Mouse (Mus musculus) hindbrain, postnatal 0 days (tissue): ENCODE results near the gene Treh. TPM values are rescaled to one million over a fixed set of nuclear protein-coding genes. Genes with fewer than 3 reads are reported as not detected.
A peak's percentile ranks its signal among the peaks of the same experiment; 100 is the strongest.

Experiments
- ATAC-seq: fragments of 200-750 bp; cut with Nextera tagmentation; 2 replicates; pipeline ENCODE4 v1.8.0; 2017; ENCODE audit warnings: mild to moderate bottlenecking, moderate TSS enrichment, moderate library complexity
- DNase-seq: peaks from one replicate; pipeline ENCODE4 v3.0.0-alpha.2; 2015; ENCODE audit warnings: low spot score
- H3K27ac ChIP-seq: fragments of 300-500 bp; sonication (generic); 2 replicates; pipeline ENCODE4 v1.5.1; 2014; ENCODE audit warnings: mild to moderate bottlenecking
- H3K27me3 ChIP-seq: fragments of 300-500 bp; sonication (generic); 2 replicates; pipeline ENCODE4 v1.6.1; 2014; ENCODE audit warnings: low read length, mixed read lengths; ENCODE audit not compliant: insufficient read depth
- H3K36me3 ChIP-seq: fragments of 300-500 bp; sonication (generic); 2 replicates; pipeline ENCODE4 v1.6.1; 2014; ENCODE audit warnings: low read length, mixed read lengths; ENCODE audit not compliant: insufficient read depth
- H3K4me1 ChIP-seq: fragments of 300-500 bp; sonication (generic); 2 replicates; pipeline ENCODE4 v1.6.1; 2014; ENCODE audit warnings: antibody characterized with exemption, low read length, mixed read lengths; ENCODE audit not compliant: insufficient read depth
- H3K4me2 ChIP-seq: fragments of 300-500 bp; sonication (generic); 2 replicates; pipeline ENCODE4 v1.6.1; 2014; ENCODE audit warnings: low read depth, mild to moderate bottlenecking, low read length, moderate library complexity, mixed read lengths
- H3K4me3 ChIP-seq: fragments of 300-500 bp; sonication (generic); 2 replicates; pipeline ENCODE4 v1.5.1; 2014; ENCODE audit warnings: low read length
- H3K9ac ChIP-seq: fragments of 300-500 bp; sonication (generic); replicated peaks from 2 replicates; pipeline ENCODE4 v1.6.1; 2014; ENCODE audit warnings: mild to moderate bottlenecking, low read length, moderate library complexity, mixed read lengths
- H3K9me3 ChIP-seq: fragments of 300-500 bp; sonication (generic); 2 replicates; pipeline ENCODE4 v1.6.1; 2016; ENCODE audit warnings: low read length, mixed read lengths
- CTCF ChIP-seq: IDR thresholded peaks from 2 replicates; pipeline ENCODE4 v1.5.1; 2016; ENCODE audit warnings: antibody characterized with exemption, control low read depth, low read depth
- WGBS: fragments of 180-500 bp; shearing (Covaris S2); extraction: QIAGEN DNeasy Blood & Tissue Kit; methylation state at CpG from one replicate; pipeline ENCODE4 v1.1.7; 2014; 5-methylcytosine and 5-hydroxymethylcytosine counted together
- polyA plus RNA-seq: library from polyadenylated mRNA; unstranded; fragments of >200 nt; fragmentation: Nextera tagmentation; extraction: Ambion mirVana; gene quantifications from 2 replicates; pipeline ENCODE4 v1.2.1, GENCODE M21; 2015
- total RNA-seq: library from RNA; depleted of rRNA; stranded (reverse); fragments of >200 nt; gene quantifications from 2 replicates; pipeline ENCODE4 v1.2.3, GENCODE M21; 2014; rRNA removed

Gene Treh
- total and polyA plus RNA-seq, 2 experiments from 2014 or later: not detected

GRCm38 (mm10) chr9:44732921-44733530, 60.0 kb downstream of the Treh start:
- no peak for TF ChIP-seq CTCF
- Histone ChIP-seq H3K27ac (peak overlapping the region; percentile 72; the same call in 1 of the 2 replicates), H3K9ac (peak overlapping the region; percentile 54; the same call in 1 of the 2 replicates), H3K4me1 (peaks cover 5% of the 10 kb centered on the region; the same call in 1 of the 2 replicates), H3K36me3 (no peaks in the 10 kb centered on the region), H3K9me3 (no peaks in the 10 kb centered on the region), H3K27me3 (no peaks in the 10 kb centered on the region), H3K4me3 (peak overlapping the region; percentile 66), H3K4me2 (peak overlapping the region; percentile 100)
- DNase-seq (no peak), ATAC-seq (no peak)
- 51% methylated on average over 12 of the region's 12 CpGs for WGBS

GRCm38 (mm10) chr9:44733671-44734523, 60.9 kb downstream of the Treh start:
- peak; percentile 42 for DNase-seq
- no peaks in the 10 kb centered on the region for H3K36me3 ChIP-seq
- peak overlapping the region; percentile 66 for H3K4me3 ChIP-seq
- under 1% methylated on average over 72 of the region's 79 CpGs for WGBS
- no peaks in the 10 kb centered on the region for H3K27me3 ChIP-seq
- ATAC-seq: peak; percentile 74
- H3K9me3 ChIP-seq: no peaks in the 10 kb centered on the region
- peak overlapping the region; percentile 54 for H3K9ac ChIP-seq
- no peak for TF ChIP-seq CTCF
- peaks cover 5% of the 10 kb centered on the region; the same call in 1 of the 2 replicates for H3K4me1 ChIP-seq
- peak overlapping the region; percentile 100 for H3K4me2 ChIP-seq
- peak overlapping the region; percentile 72 for H3K27ac ChIP-seq

GRCm38 (mm10) chr9:44734524-44735494, 61.8 kb downstream of the Treh start, which contains the start of gene Phldb1:
Phldb1 (minus strand) TSS chr9:44735198.
- WGBS: under 1% methylated on average over 46 of the region's 47 CpGs
- Histone ChIP-seq H3K9ac (peak within 1 kb of the TSS; percentile 54), H3K4me2 (peak within 1 kb of the TSS; percentile 100), H3K9me3 (no peaks in the 10 kb centered on the region), H3K27ac (peak within 1 kb of the TSS; percentile 72), H3K36me3 (no peaks in the 10 kb centered on the region), H3K4me1 (peaks cover 5% of the 10 kb centered on the region; the same call in 1 of the 2 replicates), H3K4me3 (peak within 1 kb of the TSS; percentile 66), H3K27me3 (no peaks in the 10 kb centered on the region)
- peak; percentile 61 for TF ChIP-seq CTCF
- ATAC-seq (peak; percentile 82), DNase-seq (peak; percentile 65)

GRCm38 (mm10) chr9:44735886-44736285, 62.9 kb downstream of the Treh start:
- Histone ChIP-seq H3K27ac (peak overlapping the region; percentile 16; the same call in 1 of the 2 replicates), H3K9ac (no peak overlapping the region), H3K4me3 (no peak overlapping the region), H3K36me3 (no peaks in the 10 kb centered on the region), H3K4me2 (no peak overlapping the region), H3K4me1 (peaks cover 5% of the 10 kb centered on the region; the same call in 1 of the 2 replicates), H3K27me3 (no peaks in the 10 kb centered on the region), H3K9me3 (no peaks in the 10 kb centered on the region)
- WGBS: 74% methylated on average over 6 of the region's 6 CpGs
- ATAC-seq (no peak), DNase-seq (no peak)
- no peak for TF ChIP-seq CTCF

Other genes starting within 250 kb of the Treh start
- gene Foxr1, start 232.1 kb upstream of the Treh start, total RNA-seq: not detected in 2 replicates
- gene Foxr1, start 232.1 kb upstream of the Treh start, polyA plus RNA-seq: not detected in 2 replicates
- gene Upk2, start 218.3 kb upstream of the Treh start, total RNA-seq: not detected in 2 replicates
- not detected in 2 replicates for gene Upk2, start 218.3 kb upstream of the Treh start, polyA plus RNA-seq
- gene Bcl9l, start 190.4 kb upstream of the Treh start, total RNA-seq: 32.7 and 44.5 TPM in 2 replicates
- 7.8 and 8.4 TPM in 2 replicates for gene Bcl9l, start 190.4 kb upstream of the Treh start, polyA plus RNA-seq
- gene Cxcr5, start 111.4 kb upstream of the Treh start, total RNA-seq: not detected in 2 replicates
- gene Cxcr5, start 111.4 kb upstream of the Treh start, polyA plus RNA-seq: not detected in 2 replicates
- gene Ddx6, start 68.3 kb upstream of the Treh start, total RNA-seq: 52.9 and 56.2 TPM in 2 replicates
- 22.3 and 22.7 TPM in 2 replicates for gene Ddx6, start 68.3 kb upstream of the Treh start, polyA plus RNA-seq
- 114 and 152 TPM in 2 replicates for gene Phldb1, start 62.0 kb downstream of the Treh start, total RNA-seq
- gene Phldb1, start 62.0 kb downstream of the Treh start, polyA plus RNA-seq: 31.9 and 35.3 TPM in 2 replicates
- gene Arcn1, start 94.6 kb downstream of the Treh start, total RNA-seq: 77.1 and 88.4 TPM in 2 replicates
- 102 and 109 TPM in 2 replicates for gene Arcn1, start 94.6 kb downstream of the Treh start, polyA plus RNA-seq
- 56.0 and 61.6 TPM in 2 replicates for gene Ift46, start 94.7 kb downstream of the Treh start, total RNA-seq
- 142 and 144 TPM in 2 replicates for gene Ift46, start 94.7 kb downstream of the Treh start, polyA plus RNA-seq
- 26.3 and 41.3 TPM in 2 replicates for gene Tmem25, start 126.1 kb downstream of the Treh start, total RNA-seq
- 28.9 and 31.9 TPM in 2 replicates for gene Tmem25, start 126.1 kb downstream of the Treh start, polyA plus RNA-seq
- gene Ttc36, start 129.8 kb downstream of the Treh start, total RNA-seq: not detected in 2 replicates
- 1.7 TPM in 1 of 2 replicates, not detected in the other for gene Ttc36, start 129.8 kb downstream of the Treh start, polyA plus RNA-seq
- 18.7 and 20.6 TPM in 2 replicates for gene Kmt2a, start 208.1 kb downstream of the Treh start, total RNA-seq
- 14.4 and 19.0 TPM in 2 replicates for gene Kmt2a, start 208.1 kb downstream of the Treh start, polyA plus RNA-seq
- gene Atp5l, start 247.5 kb downstream of the Treh start, total RNA-seq: 217 and 223 TPM in 2 replicates
- gene Atp5l, start 247.5 kb downstream of the Treh start, polyA plus RNA-seq: 1,057 and 1,065 TPM in 2 replicates